Mouse (Mus musculus): ENCODE measurements around the gene Csnk2a2. TPM values are rescaled to one million over a fixed set of nuclear protein-coding genes. Genes with fewer than 3 reads are reported as not detected.

Csnk2a2 gene
- total RNA-seq, 2 experiments from 2014 or later: 92.1 to 99.1 TPM

DNA sequence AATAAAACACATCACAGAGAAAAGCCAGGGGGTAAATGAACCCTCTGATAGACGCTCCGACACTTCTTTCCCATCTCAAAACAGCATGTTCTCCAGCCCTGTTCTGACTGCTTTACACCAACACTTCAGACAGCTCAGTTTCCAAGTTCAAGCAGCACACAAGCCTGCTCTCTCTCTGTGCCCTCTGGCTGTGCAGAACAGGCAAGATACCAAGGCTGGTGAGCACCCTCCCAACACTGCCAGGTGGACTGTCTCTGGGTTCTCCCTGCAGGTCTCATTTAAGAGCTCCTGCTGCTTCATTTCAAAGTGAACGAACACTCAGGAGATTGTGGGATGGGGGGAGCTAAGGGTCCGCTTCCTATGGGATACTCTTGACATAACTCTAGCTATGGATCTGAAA is 56.7 kb downstream of the Csnk2a2 start:
- no peak for DNase-seq (ENCODE audit: low spot score in 2 of 2)
- intact Hi-C loops (cut with DNase I): loop anchor here (5.0 to 10.0 kb wide), 3 partner anchors 101 to 199 kb away; partner anchors contain the start of genes Gins3, Usb1 and Zfp319

DNA sequence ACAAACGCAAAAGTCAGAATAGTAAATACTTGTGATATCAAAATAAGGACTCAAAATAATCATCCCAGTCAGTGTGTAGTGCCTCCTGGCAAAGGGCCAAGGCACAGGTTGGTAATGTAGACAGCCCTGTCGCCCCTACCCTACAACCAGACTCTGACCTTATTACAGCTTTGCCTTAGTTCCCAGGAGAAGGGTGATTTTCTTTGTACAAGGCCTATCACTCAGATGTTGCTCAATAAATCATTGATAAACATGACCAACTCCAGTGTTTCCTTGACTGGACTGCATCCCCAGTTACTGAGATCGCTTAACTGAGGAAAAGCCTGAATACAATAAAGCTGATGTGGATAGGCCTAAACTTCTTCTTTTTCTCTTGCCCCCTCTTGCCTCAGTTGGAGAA is 57.4 kb downstream of the Csnk2a2 start:
- intact Hi-C loops (cut with DNase I): loop anchor here (5.0 to 10.0 kb wide), 3 partner anchors 100 to 200 kb away; partner anchors contain the start of genes Gins3, Usb1 and Zfp319
- DNase-seq (ENCODE audit: low spot score in 2 of 2): no peak

DNA sequence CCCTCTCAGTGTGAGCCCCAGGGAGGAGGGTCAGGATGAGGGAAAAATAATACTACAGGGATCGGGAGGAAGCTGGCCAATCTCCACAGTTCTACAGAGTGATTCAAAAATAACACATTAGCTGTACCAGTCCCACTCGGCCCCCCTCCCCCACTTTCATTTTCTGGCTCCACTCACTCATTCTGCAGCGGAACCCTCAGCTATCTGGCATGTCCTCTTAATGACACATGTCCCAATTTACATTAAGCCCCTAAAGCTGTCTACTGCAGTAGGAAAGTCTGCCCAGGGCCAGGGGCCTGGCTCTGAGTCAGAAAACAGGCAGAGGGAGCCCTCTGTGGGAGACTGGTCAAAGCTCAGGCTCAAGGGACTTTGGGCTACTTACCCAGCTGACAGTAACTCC is 59.9 kb downstream of the Csnk2a2 start:
- intact Hi-C loops (cut with DNase I): loop anchor here (5.0 to 10.0 kb wide), 3 partner anchors 98 to 202 kb away; partner anchors contain the start of genes Gins3, Usb1 and Zfp319

DNA sequence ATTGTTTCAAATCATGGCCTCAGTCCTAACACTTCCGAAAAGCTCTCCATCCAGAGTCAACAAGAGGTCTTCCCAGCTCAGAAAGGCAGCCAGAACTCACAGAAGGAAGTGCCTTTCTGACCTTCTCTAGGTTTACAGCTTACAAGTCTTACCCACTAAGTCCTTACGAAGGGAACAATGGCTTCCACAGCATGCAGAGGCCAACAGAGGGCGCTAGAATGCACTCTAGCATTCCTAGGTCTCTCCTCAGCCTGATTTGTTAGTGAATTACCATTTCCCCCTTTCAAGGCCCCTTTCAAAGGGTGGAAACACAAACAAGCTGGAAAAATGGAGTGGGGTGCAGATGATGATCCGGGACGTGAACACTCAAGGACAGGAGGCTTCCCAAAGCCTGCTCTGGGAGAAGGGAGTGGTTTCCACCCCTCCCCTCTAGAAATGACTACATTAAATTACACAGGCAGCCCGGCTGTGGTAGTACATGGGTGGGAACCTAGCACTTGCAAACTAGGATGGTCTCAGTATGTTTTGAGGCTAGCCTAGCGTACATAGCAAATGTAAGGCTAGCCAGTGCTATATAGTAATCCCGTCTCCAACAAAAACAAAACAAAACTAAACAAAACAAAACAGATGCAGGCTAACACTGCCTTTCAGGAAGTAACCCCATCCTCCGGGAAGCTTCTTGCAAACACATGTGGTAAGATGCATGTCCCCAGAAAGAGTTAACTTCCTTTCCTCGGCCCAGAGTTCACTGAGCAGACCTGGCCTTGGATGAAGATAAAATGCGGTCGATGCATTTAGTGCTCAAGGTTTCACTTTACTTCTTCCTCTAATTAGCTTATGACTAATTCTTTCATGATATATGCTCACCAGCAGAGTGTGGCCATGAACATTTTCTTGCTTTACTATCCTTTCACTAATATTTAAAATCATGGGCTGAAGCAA is 62.0 kb downstream of the Csnk2a2 start:
- intact Hi-C loops (cut with DNase I): loop anchor here (1.0 kb wide), 1 partner anchor 76 kb away; the partner anchor contains the start of gene Mmp15
- DNase-seq (ENCODE audit: low spot score in 2 of 2): peak; percentile 54 to 60

More for the DNA sequence above, 59.9 kb downstream of the Csnk2a2 start:
- peak; percentile 22 to 51 for DNase-seq (ENCODE audit: low spot score in 2 of 2)

DNA sequence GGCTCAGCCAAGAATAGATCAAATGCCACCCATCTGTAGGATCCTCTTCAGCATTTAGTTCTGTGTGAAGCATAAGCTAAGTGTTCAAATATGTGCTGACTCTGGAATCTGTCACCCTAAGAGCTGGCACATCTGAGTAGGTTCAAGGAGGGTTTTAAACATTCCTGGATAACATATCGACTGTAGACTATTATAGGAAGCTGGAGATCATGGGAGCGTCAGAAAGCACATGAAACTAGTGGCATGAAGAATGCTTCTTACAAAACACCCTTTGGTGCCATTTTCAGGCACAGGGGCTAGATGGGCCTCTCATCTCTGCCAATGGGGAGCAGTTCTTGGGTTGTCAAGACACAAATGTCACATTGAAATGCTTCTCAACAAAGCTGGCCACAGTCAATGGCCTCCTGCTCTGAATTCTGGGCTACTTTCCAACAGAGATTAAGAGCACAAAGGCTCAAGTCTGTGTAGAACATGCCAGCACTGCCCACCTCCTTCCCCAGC is 63.0 kb downstream of the Csnk2a2 start:
- peak in 1 of 2 experiments; percentile 66 for DNase-seq (ENCODE audit: low spot score in 2 of 2)
- intact Hi-C loops (cut with DNase I): loop anchor here (1.0 kb wide), 1 partner anchor 75 kb away; the partner anchor contains the start of gene Mmp15

DNA sequence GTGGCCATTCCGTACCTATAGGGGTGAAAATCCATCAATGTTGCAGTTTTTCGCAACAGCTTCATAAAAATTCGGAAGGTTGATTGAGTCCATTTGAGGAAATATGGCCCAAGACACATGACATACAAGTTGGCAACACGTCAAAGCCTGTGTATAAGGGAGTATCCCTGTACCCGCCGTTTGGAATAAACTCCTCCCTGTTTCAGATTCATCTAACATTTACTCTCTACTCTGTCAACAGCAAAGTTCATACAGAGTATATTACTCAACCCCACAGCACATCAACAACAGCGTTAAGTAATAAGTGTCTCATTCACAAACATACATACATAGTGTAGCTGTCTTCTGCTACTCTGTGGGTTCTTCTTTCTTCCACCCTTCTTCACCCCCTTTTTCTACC is 65.2 kb downstream of the Csnk2a2 start:
- intact Hi-C loops (cut with DNase I): no loop called here
- DNase-seq (ENCODE audit: low spot score in 2 of 2): no peak

DNA sequence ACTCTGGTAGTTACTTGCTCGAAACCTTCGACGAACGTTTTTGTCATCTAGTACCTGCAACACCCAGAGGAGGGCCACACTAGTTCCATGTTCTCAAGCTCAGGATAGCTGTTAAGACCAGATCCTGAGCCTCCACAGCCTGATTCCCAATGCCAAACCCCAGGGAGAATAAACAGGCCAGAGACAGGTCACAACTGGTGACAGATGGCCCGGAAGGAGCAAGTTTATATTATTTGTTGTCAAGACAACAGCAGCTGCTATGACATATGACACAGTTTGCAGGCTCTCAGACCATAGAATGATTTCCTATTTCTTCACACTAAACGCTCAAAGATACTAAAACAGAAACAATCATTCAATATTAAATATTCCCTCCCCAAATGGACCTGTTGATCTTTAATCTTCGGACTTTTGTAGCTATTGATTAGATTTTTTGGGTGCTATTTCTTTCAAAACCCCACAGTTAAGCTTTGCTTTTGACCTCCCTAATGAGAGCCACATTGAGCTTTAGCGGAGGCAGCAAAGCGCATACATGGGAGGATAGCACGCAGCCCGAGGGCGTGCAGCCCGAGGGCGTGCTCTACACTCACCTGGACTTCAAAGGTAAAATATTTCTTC is 67.5 kb downstream of the Csnk2a2 start:
- no peak for DNase-seq (ENCODE audit: low spot score in 2 of 2)
- intact Hi-C loops (cut with DNase I): no loop called here

DNA sequence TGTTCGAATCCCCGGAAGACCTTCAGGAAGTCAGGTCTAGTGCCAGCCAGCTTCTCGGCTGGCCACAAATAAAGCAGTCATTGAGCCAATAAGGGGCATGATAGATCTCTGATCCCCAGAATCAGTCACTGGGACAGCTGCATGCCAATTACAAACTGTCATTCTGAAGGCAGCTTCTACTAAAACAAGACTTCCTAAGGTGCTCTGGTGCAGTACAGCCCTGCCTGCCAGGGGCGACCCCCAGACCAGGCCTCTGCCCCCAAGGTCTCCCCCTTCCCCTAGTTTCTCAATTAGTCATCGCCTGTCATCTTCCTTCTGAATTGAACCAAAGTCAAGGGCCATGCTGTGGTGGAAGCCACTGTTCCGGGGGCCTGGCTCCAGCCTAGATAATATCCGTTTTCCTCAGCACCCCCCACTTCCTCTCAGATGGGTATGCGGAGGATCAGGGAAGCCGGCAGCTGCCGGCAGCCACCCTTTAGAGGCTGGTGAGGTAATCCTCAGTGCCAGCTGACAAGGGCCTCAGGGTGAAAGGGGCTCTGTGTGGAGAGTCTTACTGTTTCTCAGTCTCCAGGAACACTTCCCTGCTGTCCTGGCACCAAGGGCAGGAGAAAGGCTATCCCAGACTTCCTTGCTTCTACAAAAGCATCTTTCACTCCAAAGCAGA is 78.4 kb downstream of the Csnk2a2 start:
- peak in 1 of 2 experiments; percentile 18 for DNase-seq (ENCODE audit: low spot score in 2 of 2)
- intact Hi-C loops (cut with DNase I): no loop called here

DNA sequence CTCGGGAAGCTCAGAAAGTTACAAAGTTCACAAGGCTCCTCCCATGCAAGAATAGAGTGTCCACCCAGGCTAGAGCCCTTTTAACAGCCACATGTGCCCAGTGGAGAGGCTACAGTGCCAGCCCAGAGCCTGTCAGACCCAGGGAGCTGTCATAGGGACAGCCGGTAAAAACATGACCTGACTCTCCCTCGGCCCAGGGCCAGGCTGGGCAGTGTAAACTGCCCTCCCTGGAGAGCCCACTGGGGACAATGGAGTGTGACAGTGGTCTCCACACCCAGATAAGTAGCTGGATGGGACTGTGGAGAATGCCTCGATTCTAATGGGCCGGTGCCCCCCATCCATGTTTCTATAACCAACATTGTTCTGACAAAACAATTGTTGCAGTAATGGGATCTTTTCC is 80.3 kb downstream of the Csnk2a2 start:
- DNase-seq (ENCODE audit: low spot score in 2 of 2): no peak
- intact Hi-C loops (cut with DNase I): no loop called here

DNA sequence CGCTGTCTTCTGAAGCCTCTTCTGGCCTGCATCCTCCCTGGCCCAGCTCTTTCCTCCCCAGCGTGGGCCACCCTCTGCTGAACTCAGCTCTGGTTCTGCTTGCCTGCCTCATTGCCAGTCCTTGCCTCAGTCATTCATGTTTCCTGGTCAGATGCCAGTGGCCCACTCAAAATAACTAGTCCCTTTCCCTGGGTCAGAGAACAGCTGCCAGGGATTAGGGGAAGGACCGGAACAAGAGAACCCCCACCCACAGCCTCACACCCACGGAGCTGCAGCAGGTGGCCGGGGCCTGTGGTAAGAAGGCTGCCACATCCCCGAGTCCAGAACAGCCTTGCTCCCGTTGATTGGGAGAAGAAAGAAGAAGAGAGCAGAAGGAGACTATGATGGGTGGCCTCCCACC is 88.7 kb downstream of the Csnk2a2 start:
- no peak for DNase-seq (ENCODE audit: low spot score in 2 of 2)
- intact Hi-C loops (cut with DNase I): no loop called here

DNA sequence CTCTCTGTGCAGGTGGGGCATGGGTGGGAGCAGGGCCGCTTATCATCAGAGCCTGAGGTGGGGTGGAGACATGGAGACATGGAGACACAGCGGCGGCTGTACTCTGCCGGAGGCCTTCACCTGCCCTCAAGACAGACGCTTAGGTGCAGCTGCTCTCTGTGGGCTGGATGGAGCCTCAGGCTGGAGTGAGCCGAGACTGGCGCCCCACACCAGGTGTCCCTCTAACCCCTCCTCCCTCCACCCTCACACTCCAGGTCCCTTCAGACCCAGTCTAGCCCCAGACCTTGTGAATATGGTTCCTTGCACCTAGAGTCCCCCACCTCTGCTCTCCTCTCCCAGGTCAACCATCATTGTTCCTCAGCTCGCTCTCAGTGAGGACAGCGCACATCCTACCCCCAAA is 90.7 kb downstream of the Csnk2a2 start:
- intact Hi-C loops (cut with DNase I): no loop called here
- DNase-seq (ENCODE audit: low spot score in 2 of 2): no peak

DNA sequence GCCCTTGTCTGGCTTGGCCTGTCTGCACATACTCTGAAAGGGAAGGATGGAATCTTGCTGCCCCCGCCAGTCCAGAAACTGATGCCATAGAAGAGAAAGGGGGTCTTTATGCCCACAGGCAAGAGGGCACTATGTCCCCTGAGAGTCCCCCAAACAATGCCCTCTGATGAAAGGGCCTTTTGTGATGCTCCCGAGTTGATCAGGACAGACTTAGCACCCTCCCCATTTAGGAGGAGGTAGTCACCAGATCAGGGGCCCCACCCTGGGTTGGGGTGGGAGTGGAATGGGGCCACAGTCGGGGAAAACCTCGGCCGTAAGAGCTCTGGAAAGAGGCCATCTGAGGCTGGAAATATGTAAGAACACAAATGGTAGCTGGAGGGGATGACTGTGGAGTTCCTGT is 92.6 kb downstream of the Csnk2a2 start:
- intact Hi-C loops (cut with DNase I): no loop called here
- DNase-seq (ENCODE audit: low spot score in 2 of 2): no peak

DNA sequence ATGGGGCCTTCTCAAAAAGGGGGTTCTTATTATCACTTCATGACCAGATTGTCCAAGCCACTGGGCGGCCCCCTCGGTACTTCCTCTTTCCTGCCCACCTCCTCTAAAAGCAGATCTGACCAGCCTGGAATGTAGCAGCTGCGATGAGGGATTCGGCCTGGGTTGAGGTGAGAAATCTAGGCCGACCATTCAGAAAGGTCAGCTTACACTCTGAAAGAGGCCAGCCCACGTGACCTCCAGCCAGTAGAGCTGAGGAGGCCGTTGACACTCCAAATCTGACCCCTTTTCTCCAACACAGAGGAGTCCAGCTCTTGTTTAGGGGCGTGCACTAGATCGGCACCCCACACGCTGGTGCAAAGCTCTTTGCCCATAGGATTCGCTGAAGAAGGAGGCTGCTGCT is 93.1 kb downstream of the Csnk2a2 start:
- intact Hi-C loops (cut with DNase I): no loop called here
- DNase-seq (ENCODE audit: low spot score in 2 of 2): no peak

Other genes with a start within 250 kb of the Csnk2a2 start
- under 1 TPM; 0.48 to 0.53 TPM for gene Cngb1, start 183.5 kb downstream of the Csnk2a2 start, total RNA-seq (2021)
- gene Tepp, start 179.5 kb downstream of the Csnk2a2 start, total RNA-seq (2021): not detected
- gene Zfp319, start 158.1 kb downstream of the Csnk2a2 start, total RNA-seq (2021): 10 to 100 TPM; 15.0 to 17.5 TPM
- 10 to 100 TPM; 13.5 to 14.0 TPM for gene Usb1, start 157.8 kb downstream of the Csnk2a2 start, total RNA-seq (2021)
- 10 to 100 TPM; 20.9 TPM for gene Mmp15, start 137.8 kb downstream of the Csnk2a2 start, total RNA-seq (2021)
- gene Cfap20, start 55.2 kb downstream of the Csnk2a2 start, total RNA-seq (2021): 10 to 100 TPM; 57.8 to 60.0 TPM
- 1 to 10 TPM; 2.0 to 2.2 TPM for gene Ccdc113, start 44.0 kb upstream of the Csnk2a2 start, total RNA-seq (2021)
- gene Prss54, start 86.3 kb upstream of the Csnk2a2 start, total RNA-seq (2021): not detected
- gene Gins3, start 143.4 kb upstream of the Csnk2a2 start, total RNA-seq (2021): 1 to 10 TPM; 1.6 to 2.2 TPM
- 1,000 to 10,000 TPM; 1,687 to 1,794 TPM for gene Ndrg4, start 186.9 kb upstream of the Csnk2a2 start, total RNA-seq (2021)
- 10 to 100 TPM; 16.1 to 21.9 TPM for gene Setd6, start 225.8 kb upstream of the Csnk2a2 start, total RNA-seq (2021)

Data from left cerebral cortex, postnatal 25 days (tissue).